Mouse (Mus musculus): Measurements from ENCODE around the gene Smim24.
A peak's percentile ranks its signal among the peaks of the same experiment; 100 is the strongest.

Smim24 gene

DNA sequence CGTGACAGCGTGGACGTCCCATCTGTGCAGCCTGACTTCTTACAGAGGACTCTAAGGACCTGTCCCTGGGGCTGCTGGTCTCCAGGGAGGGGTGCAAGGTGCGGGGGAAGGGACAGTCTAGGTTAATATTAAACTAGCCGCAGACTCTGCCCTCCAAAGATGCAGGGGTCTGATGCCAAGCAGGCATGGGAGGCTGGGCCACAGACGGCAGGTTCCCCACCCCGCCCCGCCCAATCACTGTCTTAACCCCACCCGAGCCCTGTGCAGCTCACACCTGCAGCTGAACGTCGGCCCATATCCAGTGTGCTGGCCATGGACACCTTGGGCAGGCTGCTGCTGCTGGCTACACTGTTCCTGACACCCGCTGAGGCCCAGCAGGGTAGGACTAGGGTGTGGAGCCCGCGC is at the start of gene Smim24:
Gene Smim24 (plus strand): TSS at position 271 of the 405 bp plus-strand sequence.
- no peak for DNase-seq (ENCODE audit: low spot score in 2 of 2)

DNA sequence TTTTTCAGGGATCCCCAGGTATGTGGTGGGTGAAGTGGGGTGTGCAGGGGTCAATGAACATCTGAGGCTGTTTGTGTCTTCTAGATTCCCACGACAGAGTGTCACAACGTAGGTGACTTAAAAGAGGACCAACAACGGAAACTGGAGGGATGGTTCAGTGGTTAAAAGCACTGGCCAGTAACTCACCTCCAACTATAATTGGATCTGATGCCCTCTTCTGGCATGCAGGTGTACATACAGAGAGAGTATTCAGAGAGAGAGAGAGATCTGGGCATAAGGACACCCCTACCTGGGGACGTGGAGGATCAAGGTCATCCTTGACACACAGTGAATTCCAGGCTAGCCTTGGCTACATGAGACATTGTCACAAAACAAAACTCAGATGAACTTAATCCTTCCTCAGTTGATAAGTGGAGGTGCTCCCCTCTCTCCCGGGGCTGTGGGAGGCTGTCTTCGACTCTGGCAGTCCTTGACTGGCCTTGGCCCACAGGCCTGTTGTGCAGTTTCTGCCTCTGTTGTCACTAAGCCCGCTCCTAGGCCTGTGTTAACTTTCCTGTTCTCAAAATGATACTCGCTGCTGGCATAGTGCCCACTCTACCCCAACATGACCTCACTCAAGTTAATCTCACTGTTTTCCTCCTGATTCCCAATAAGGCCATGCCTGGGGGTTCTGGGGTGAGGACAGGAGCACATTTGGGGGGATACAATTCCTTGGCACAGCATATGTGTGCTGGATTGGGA is 48.3 kb upstream of the Smim24 start:
- no peak for DNase-seq (ENCODE audit: low spot score in 2 of 2)

DNA sequence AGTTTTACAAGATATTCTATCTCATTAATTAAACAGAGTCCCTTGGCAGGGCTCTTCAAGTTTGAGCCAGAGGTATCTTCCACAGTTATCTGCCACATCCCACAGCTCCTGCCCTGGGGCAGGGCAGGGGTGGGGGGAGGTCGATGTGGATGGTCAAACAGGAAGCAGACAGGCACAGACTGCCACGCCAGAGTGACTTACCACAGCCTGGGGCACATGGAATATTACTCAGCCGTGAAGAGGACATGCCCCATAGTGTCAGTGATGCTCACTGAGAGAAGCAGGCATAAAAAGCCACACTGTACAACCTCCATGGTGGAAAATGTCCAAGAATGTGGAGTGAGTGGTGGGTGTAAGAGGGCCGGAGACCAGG is 47.7 kb upstream of the Smim24 start:
- DNase-seq (ENCODE audit: low spot score in 2 of 2): no peak

DNA sequence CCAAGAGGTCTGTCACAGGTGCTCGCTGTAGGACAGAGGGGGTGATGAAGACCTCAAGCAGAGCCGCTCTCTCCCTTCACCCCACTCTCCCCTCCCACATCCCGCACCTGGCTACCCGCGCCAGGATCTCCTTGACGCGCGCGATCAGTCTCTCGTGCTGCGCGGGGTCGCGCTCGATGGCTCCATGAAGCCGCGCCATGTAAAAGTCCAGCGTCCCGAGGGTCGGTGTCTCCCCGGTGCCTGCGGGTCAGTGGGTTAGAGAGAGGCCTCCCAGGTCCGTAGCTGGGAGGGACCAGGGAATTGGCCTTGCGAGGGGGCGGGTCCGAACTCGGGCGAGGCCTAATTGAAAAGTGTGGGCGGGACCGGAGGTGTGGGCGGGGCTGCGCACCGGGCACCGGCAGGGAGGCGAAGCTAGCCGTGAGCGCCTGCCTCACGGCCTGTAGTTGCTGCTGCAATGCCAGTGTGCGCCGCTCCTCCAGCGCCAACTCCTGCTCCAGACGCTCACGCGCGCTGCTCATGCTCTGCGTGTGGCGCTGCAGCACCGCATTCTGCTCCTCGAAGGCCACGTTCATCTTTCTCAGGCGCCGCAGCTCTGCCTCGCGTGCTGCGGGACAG is 46.3 kb upstream of the Smim24 start:
- DNase-seq (ENCODE audit: low spot score in 2 of 2): peak in 1 of 2 experiments; percentile 58

DNA sequence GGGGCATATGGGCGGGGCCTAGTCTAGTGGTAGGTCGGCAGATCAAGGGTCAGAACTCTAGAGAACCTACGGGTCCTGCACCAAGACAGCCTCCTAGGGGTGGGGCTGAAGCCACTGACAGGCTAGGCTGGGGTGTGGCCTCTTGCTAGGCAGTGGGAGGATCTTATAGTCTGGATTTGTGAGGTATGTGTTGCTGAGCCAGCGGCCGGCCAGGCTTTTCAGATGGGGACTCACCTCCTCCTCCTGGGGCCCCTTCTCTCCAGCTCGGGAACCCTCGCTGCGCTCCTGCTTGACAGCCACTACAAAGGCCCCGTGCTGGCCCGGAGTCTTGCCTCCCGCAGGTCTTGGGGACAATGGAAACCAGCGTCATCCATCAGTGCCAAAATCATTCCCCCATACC is 43.7 kb upstream of the Smim24 start:
- no peak for DNase-seq (ENCODE audit: low spot score in 2 of 2)

DNA sequence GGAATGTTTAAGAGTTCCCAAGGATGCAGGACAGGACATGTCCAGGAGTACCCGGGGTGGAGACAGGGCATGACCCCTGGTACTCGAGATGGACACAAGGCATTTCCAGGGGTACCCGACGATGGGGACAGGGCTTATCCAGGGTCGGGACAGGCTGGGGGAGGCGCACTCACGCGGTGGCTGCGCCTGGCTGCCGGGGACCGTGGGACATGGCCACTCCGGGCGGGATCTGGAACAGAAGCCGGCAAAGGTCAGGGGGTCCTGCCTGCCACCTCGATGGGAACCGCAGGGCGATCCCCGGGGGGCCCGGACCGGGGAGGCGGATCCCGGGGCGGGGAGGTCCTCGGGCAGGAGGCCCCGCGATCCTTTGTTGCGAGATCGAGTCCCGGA is 42.9 kb upstream of the Smim24 start:
- peak in 1 of 2 experiments; percentile 53 for DNase-seq (ENCODE audit: low spot score in 2 of 2)

DNA sequence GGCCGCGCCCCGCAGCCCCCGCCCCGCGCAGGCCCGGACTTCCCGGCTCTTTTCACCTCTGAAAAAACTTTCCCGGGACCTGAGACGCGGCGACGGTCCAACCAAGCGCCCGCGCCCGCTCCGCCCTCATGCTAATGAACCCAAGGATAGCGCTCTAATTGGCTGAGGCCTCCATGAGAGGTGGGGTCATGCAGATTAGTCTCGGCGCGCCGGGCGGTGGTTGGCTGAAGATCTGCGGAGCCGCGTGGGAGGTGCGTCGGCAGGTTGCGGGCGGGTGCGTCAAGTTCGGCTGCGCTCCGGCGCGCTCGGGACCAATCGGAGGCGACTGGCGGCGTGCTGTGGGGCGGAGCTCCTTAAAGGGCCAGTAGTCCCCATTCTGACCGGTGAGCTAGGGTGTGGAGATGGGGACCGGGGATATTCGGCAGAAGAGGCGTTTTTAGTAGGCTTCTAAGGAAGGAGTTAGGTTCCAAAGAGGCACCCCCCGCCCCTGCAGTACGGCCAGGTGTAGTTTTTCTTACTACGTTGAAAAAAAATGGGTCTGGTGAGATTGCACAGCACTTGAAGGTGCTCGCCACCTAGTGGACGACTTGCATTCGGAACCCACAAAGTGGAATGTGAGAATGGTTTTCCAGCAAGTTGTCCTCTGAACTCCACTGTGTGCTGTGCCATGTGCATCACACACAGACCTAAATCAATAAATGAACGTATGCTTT is 42.3 kb upstream of the Smim24 start, which contains the start of gene Hmg20b:
Gene Hmg20b (minus strand): TSS at position 130 of the 713 bp plus-strand sequence.
- DNase-seq (ENCODE audit: low spot score in 2 of 2): peak; percentile 99 to 100

DNA sequence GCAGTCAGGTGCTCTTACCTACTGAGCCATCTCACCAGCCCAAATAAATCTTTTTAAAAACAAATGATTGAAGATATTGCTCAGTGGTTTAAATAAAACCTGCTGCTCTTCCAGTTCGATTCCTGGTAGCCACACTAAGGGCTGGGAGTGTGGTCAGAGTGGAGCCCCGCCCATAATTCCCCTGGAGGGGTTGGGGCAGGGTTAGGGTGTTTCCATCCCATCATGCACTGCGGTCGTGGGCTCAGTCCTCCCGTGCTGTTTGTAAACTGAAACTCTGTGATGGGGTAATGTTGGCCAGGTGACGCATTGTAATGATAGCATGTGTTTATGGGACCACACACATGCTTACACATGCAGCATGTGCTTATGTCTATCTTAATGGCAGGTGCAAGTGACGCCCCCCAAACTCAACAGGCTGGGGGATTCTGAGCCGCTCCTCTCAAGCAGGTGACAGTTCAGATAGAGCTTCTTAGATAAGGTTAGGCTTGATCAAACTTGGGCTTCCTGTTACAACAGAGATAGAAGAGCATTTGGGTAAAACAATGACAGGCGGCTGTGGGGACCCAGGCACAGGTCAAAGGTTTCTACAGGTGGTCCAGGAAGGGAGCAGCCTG is 41.1 kb upstream of the Smim24 start:
- DNase-seq (ENCODE audit: low spot score in 2 of 2): no peak

DNA sequence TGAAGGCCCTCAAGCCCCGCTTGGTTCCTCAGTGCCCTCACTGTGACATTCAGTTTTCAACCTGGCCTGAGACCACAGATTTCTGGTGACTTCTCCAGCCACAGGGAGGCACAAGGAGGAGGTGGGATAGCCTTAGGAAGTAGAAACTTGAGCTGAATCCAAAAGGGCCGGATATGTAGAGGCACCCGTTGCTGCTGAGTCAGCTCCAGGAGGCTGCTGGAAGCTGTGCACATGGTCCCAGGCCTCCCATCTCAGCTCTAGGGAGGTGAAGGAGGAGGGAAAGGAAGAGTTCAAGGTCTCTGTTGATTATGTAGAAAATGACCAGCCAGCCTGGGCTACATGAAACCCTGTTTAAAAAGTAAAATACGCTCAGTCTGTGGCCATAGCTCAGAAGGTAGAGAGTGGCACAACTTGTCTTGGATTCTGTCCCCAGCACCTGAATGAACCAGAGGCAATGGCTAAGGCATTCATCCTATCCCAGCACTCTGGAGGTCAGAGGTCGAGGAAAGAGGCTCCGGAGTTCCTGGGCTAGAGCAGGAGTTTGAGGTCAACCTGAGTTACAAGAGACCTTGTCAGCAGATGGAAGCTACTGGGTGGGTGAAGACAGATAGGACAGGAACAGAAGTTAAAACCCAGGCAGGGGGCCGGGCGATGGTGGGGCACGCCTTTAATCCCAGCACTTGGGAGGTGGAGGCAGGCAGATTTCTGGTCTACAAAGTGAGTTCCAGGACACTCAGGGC is 37.9 kb upstream of the Smim24 start:
- DNase-seq (ENCODE audit: low spot score in 2 of 2): no peak

DNA sequence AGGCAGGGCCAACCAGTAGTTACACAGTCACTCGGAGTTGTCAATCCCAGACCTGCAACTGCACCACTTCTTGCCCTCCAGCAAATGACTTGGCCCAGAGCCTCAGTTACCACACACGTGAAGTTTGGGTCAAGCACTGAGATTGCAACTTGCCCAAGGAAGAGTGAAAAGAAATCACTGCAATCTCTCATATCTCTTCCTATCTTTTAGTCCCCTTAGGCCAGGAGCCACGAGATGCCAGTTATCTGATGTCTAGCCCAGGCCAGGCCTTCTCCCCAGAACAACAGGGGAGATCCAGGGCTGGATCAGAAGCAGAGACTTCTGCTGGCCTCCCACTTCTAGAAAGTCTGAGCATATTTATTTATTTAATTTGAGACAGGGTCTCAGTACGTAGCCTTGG is 37.3 kb upstream of the Smim24 start:
- no peak for DNase-seq (ENCODE audit: low spot score in 2 of 2)

DNA sequence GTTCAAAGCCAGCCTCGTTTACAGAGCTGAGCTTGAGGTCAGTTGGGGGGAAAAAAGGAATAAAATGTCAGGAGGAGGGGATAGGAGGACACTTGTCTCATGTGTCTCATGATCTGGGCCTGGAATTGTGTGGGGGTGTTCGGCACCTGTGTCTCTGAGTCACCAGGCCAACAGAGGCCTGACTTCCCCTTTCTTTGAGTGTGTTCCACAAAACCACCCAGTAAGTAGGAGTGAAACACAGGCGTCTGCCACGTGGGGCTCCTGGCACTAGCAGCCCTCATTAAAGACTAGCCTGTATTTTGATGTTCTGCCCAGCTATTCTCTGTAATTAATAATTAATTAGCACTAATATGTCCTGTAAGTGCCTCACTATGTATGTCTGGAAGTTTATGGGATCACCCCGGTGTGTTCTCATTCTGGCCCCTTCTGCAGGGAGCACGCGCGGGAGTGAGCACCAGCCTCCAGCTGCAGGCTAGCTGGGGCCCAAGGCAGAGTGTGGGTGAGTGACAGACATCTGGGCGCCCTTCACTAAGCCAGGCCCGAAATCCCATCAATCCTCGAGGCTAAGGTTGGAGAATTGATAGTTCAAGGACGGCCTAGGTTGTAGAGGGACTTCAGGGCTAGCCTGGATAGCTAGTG is 36.4 kb upstream of the Smim24 start:
- DNase-seq (ENCODE audit: low spot score in 2 of 2): no peak

DNA sequence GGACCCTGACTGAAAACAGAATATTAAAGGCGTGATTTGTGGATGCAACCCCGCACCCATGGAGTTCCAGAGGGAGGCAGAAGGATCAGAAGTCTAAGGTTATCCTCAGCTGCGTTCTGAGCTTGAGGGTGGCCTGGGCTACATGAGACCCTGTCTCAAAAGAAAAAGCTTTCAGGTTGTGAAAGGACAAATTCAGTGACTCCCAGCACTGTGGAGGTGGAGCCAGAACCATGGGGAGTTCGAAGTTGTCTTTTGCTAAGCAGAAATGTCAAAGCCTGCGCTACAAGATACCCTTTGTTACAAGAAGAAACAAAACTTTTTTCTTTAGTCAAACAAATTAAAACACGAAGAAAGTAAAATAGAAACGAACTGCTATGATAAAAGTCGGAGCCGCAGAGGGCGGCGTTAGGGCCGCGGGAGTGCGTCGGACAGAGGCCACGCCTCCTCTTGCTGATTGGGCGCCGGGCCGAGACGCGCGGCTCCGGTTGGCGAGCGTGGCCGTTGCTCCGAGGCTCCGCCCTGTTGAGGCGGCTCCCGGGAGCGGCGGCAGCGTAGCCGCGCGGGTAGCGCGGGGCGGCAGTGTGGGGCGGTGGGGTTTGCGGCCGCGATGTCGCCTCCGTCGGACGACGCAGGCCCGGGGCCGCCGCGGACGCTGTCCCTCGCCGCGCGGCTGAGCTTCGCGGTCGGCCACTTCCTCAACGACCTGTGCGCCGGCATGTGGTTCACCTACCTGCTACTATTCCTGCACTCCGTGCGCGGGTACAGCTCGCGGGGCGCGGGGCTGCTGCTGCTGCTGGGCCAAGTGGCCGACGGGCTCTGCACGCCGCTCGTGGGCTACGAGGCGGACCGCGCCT is 35.6 kb upstream of the Smim24 start, which contains the start of gene Mfsd12:
Gene Mfsd12 (plus strand): TSS at position 501 of the 854 bp plus-strand sequence.
- DNase-seq (ENCODE audit: low spot score in 2 of 2): peak; percentile 81 to 90

DNA sequence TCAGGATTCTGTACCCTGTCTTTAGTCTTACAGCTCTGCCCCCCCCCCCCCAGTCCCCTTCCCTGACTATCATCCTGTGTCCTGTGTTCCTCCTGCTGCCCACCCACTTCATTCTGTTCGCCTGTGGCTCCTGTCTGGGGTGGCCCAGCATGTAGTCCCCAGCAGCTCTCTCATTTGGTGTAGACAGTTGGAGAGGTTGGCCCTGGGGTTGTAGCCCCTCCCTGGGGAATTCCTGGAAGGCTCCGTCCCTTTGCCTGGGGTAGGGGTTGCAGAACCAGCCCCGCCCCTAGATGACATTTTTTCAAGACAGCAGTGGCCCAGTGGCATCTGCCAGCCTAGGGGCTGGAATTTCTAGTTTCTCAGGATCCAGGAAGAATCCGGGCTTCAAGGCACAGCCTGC is 34.6 kb upstream of the Smim24 start:
- no peak for DNase-seq (ENCODE audit: low spot score in 2 of 2)

DNA sequence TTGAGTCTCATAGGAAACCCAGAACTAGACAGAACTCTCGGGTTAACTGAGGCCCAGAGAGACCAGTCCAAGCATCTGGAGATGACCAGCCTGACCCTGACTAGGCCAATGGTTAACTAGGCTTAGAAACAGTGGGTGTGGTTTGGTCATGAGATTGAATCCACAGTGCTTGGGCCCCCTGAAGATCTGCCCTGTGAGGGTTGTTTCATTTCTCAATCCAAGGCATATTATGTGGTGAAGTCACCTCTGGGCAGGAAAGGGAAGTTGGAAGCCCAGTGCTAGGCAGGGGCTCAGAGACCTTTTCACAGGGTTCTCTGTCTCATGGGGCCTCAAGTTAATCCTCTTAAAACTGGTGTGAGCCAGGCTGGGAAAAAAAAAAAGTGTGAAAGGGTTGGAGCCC is 34.0 kb upstream of the Smim24 start:
- DNase-seq (ENCODE audit: low spot score in 2 of 2): no peak

DNA sequence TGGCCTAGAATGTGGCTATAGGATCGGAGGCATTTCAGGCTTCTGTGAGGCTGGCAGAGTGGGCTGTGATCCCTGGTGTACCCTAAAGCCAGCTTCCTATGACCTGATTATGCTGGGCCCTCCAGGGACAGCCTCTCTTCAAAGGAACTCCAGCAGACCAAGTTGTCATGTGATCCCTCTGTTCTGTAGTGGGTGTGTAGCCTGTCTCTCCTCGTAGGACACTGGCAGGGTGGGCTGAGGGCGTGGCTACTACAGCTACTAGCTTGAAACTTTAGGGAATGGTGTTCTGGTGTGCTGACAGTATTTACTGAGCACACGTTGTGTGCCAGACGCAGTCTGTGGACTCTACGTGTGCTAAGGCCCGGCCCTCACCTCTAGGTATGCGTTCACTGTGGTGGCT is 32.1 kb upstream of the Smim24 start:
- no peak for DNase-seq (ENCODE audit: low spot score in 2 of 2)

DNA sequence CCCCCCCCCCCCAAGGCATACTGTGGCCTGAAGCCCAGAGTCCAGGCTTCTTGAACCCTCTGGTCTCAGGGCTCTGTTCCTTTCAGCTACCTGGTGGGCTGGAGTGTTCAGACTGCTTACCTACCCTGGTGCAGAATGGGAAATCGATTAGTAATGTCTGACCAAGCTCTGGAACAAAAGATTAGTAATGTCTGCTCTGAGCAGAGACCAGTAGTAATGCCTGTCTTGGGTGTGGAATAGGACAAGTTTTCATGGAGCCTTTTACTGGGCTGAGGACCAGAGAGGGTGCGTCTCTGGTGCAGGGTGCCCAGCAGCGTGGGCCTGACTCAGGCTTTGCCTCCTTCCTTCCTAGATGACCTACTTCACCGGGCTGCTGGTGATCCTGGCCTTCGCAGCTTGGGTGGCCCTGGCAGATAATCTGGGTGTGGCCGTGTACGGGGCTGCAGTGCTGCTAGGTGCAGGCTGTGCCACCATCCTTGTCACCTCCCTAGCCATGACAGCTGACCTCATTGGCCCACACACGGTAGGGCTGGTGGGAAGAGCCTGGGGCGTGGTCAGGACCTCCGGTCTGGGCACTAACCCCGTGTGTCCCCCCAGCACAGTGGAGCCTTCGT is 30.4 kb upstream of the Smim24 start:
- no peak for DNase-seq (ENCODE audit: low spot score in 2 of 2)

DNA sequence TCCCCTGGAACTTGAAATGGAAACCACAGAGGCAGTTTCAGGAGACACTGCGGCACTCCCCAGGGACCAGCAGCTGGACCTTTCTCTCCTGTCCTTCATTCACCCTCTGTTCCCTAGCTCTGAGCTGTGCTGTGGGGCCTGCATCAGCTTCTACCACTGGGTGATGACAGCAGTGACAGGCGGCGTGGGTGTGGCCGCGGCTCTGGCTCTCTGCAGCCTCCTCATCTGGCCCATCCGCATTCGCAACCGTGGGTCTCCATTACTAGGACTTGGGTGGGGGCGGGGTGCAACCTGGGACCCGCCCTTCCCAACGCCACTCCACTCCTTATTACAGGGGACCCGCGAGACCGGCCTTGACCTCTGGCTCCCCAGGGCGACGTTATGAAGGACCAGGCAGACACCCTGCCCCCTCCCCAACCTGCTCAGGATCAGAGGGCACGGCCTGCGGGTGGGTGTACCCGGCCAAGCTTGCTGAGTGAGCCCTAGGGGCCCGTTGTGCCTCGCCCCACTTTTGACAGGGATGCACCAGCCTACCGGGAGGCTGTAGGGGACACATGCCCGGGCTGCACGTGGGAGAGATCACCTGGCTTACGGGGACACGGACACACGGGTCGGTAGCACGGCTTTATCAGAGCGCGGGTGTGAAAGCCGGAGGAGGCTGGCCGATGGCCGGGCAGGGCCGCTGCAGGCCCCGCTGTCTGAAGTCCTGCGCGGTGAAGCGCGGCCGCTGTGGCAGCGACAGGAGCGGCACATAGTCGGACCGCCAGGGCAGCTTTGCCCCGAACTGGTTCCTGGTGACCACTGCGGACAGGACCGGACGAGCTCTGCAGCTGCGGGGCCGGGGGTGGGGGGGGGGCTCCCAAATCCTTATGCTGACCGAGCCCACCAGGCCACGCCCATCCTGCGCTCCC is 29.2 kb upstream of the Smim24 start:
- DNase-seq (ENCODE audit: low spot score in 2 of 2): no peak

DNA sequence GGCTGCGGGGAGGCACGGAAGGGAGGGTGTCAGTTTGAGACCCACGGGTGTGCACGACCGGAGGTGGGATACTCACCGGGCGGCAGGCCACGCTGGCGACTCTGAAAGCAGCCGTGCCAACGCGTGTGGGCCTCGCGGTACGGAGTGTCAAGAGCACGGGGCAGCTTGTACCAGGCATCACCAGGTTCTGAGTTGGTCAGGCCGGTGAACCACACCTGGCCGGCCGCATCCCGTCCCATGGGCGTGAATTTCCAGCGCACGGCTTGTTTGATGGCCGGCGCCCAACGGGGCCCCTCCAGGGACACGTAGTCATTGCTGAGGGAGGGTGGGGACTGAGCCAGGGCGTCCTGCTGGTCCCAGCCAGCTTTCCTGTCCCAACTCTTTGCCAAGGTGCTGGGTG is 28.2 kb upstream of the Smim24 start:
- DNase-seq (ENCODE audit: low spot score in 2 of 2): no peak

DNA sequence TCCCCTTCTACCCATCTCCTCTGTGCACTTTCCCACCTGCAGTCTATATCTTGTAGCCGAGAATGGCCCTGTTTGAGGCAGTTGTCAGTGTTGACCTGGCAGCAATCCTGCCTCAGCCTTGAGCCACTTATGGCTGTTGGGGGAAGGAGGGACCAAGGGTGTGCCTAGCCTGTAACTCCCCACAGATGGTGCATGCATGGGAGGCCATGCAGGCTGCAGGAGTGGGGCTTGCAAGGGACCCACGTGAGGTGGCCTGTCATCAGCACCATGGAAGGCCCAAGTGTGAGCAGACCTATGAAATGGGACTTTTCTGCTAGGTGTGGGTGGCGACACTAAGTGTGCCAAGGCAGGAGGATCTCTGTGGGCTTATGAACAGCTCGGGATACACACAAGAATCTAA is 27.8 kb upstream of the Smim24 start:
- DNase-seq (ENCODE audit: low spot score in 2 of 2): no peak

Measured in frontal cortex, postnatal 10 days (tissue).